ENCODE assay signal across 9 mouse cellular contexts in the genomic region with DNA sequence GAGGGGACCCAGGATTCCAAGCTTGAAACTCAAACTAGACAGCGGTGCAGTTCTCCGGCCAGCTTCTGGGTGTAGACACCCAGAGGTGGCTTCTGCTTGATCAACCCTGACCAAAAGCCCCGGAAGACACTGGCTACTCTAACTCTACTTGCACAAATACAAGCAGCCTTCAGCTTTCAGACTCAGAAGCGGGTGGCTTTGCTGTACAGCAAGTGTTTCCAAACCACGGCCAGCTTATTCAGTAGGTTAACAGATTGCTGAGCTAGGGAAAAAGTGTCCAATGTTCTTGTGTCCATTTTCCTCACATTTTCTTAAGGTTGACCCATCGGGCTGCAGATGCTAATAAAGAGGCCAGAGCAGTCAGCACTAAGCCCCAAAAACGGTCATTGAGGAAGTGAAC. TPM values are rescaled to one million over a fixed set of nuclear protein-coding genes. Genes with fewer than 3 reads are reported as not detected.
DNase-seq lines count a peak whose midpoint lies in the region; ATAC-seq and TF ChIP-seq lines count a peak whose summit lies in the region.
"Had no signal": no experiment of that assay in that cellular context is flagged by ENCODE, and none has a peak within 500 bp of the region (broad histone marks: within the 10 kb centered on the region; RNA-seq: fewer than 3 reads in every experiment).

No protein-coding gene starts in this region.

- no peak for ATAC-seq in lung, embryonic 14.5 days (ENCODE audit: insufficient read depth)
- no peak for ATAC-seq in forebrain, embryonic 11.5 days (replicated peaks; ENCODE audit: low FRiP score)
- ATAC-seq in intestine, postnatal 0 days, result no peak

- intact Hi-C loops in left cerebral cortex, postnatal 25 days (cut with DNase I), result no loop called here

- TF ChIP-seq CTCF in lung, embryonic 14.5 days (IDR thresholded peaks at IDR 0.05; ENCODE audit: low read depth), result no peak
- TF ChIP-seq CTCF in intestine, postnatal 0 days (IDR thresholded peaks at IDR 0.05; ENCODE audit: low read depth), result no peak
- no peak for TF ChIP-seq CTCF in olfactory bulb, adult 2 months (IDR thresholded peaks at IDR 0.05; ENCODE audit: insufficient read depth, low read depth, low read length)
- no peak for TF ChIP-seq CTCF in thymus, adult 2 months (IDR thresholded peaks at IDR 0.05; ENCODE audit: borderline replicate concordance, control insufficient read depth, extremely low read depth, insufficient read depth, low read length, poor library complexity)

- H3K9ac ChIP-seq in lung, embryonic 14.5 days, result peak overlapping the region; percentile 42; the same call in 1 of the 2 replicates
- H3K9ac ChIP-seq in forebrain, embryonic 11.5 days (ENCODE audit: low read length), result peak overlapping the region; percentile 54
- peak overlapping the region; percentile 22; the same call in 1 of the 2 replicates for H3K9ac ChIP-seq in intestine, postnatal 0 days (ENCODE audit: low read depth, low read length)

- 0 out of 2 replicates have a peak, but pooled peaks cover 6% of the 10 kb centered on the region for H3K4me1 ChIP-seq in lung, embryonic 14.5 days (ENCODE audit: insufficient read depth)
- H3K4me1 ChIP-seq in forebrain, embryonic 11.5 days (replicated peaks; ENCODE audit: control insufficient read depth, insufficient read depth, low read length), result peaks cover 23% of the 10 kb centered on the region
- H3K4me1 ChIP-seq in intestine, postnatal 0 days (replicated peaks; ENCODE audit: control insufficient read depth, insufficient read depth, low read length), result peaks cover 7% of the 10 kb centered on the region; the same call in 1 of the 2 replicates
- H3K4me1 ChIP-seq in olfactory bulb, adult 2 months (ENCODE audit: control insufficient read depth, insufficient read depth, low read length), result peaks cover 26% of the 10 kb centered on the region
- H3K4me1 ChIP-seq in thymus, adult 2 months (replicated peaks; ENCODE audit: control insufficient read depth, insufficient read depth, low read length), result 0 out of 2 replicates have a peak, but pooled peaks cover 5% of the 10 kb centered on the region

- no peaks in the 10 kb centered on the region for H3K36me3 ChIP-seq in lung, embryonic 14.5 days (ENCODE audit: insufficient read depth)
- no peaks in the 10 kb centered on the region for H3K36me3 ChIP-seq in forebrain, embryonic 11.5 days (ENCODE audit: control insufficient read depth, insufficient read depth, low read length)
- H3K36me3 ChIP-seq in intestine, postnatal 0 days (ENCODE audit: control insufficient read depth, insufficient read depth), result no peaks in the 10 kb centered on the region
- no peaks in the 10 kb centered on the region for H3K36me3 ChIP-seq in thymus, adult 2 months (ENCODE audit: control insufficient read depth, insufficient read depth, low read length)

- no peak for TF ChIP-seq POLR2A in olfactory bulb, adult 2 months (IDR thresholded peaks at IDR 0.05; ENCODE audit: insufficient read depth, low read depth, low read length)
- TF ChIP-seq POLR2A in thymus, adult 2 months (IDR thresholded peaks at IDR 0.05; ENCODE audit: control insufficient read depth, extremely low read depth, insufficient read depth, low read length, poor library complexity), result no peak

- 26% methylated on average over 7 of the region's 7 CpGs for WGBS in lung, embryonic 14.5 days
- WGBS in forebrain, embryonic 11.5 days, result 8% methylated on average over 7 of the region's 7 CpGs
- 41% methylated on average over 7 of the region's 7 CpGs for WGBS in intestine, postnatal 0 days
- WGBS in olfactory bulb, adult 2 months, result 40% methylated on average over 7 of the region's 7 CpGs
- 41% methylated on average over 7 of the region's 7 CpGs for WGBS in thymus, adult 2 months

- H3K4me3 ChIP-seq in lung, embryonic 14.5 days (ENCODE audit: low read depth, low read length), result peak overlapping the region; percentile 42
- H3K4me3 ChIP-seq in forebrain, embryonic 11.5 days (ENCODE audit: low read depth, low read length), result peak overlapping the region; percentile 31
- peak overlapping the region; percentile 38 for H3K4me3 ChIP-seq in intestine, postnatal 0 days (ENCODE audit: low read depth, low read length)
- H3K4me3 ChIP-seq in olfactory bulb, adult 2 months (ENCODE audit: insufficient read depth, low read depth, low read length), result peak overlapping the region; percentile 53
- H3K4me3 ChIP-seq in thymus, adult 2 months (ENCODE audit: control insufficient read depth, insufficient read depth, low read length), result no peak overlapping the region

- no peaks in the 10 kb centered on the region for H3K9me3 ChIP-seq in lung, embryonic 14.5 days (ENCODE audit: low read depth, low read length)
- H3K9me3 ChIP-seq in forebrain, embryonic 11.5 days (ENCODE audit: control insufficient read depth, low read length), result no peaks in the 10 kb centered on the region
- H3K9me3 ChIP-seq in intestine, postnatal 0 days (ENCODE audit: control insufficient read depth), result no peaks in the 10 kb centered on the region

- H3K27me3 ChIP-seq in lung, embryonic 14.5 days (ENCODE audit: insufficient read depth, low read length), result peaks cover 71% of the 10 kb centered on the region
- H3K27me3 ChIP-seq in forebrain, embryonic 11.5 days (ENCODE audit: control insufficient read depth, insufficient read depth, low read length), result peaks cover 54% of the 10 kb centered on the region
- H3K27me3 ChIP-seq in intestine, postnatal 0 days (replicated peaks; ENCODE audit: control insufficient read depth, insufficient read depth, low read length), result peaks cover 62% of the 10 kb centered on the region
- H3K27me3 ChIP-seq in thymus, adult 2 months (ENCODE audit: control insufficient read depth, insufficient read depth, low read length), result peaks cover 31% of the 10 kb centered on the region

- DNase-seq in lung, embryonic 14.5 days, result peak; percentile 5
- no peak for DNase-seq in lung, postnatal 25 days (ENCODE audit: low spot score)
- no peak for DNase-seq in forebrain, embryonic 11.5 days (ENCODE audit: low spot score)
- DNase-seq in thymus, adult 2 months, result no peak
- no peak for DNase-seq in frontal cortex, adult 2 months (ENCODE audit: extremely low spot score in 1 of 2, low spot score in 1 of 2)
- DNase-seq in left cerebral cortex, postnatal 25 days (ENCODE audit: low spot score in 2 of 2), result no peak
- DNase-seq: cerebellum, adult 18-20 months had no signal

- H3K27ac ChIP-seq in lung, embryonic 14.5 days (ENCODE audit: low read depth), result no peak overlapping the region
- H3K27ac ChIP-seq in forebrain, embryonic 11.5 days (ENCODE audit: low read depth, low read length), result peak overlapping the region; percentile 52
- no peak overlapping the region for H3K27ac ChIP-seq in intestine, postnatal 0 days (ENCODE audit: low read depth, low read length)
- no peak overlapping the region for H3K27ac ChIP-seq in olfactory bulb, adult 2 months (ENCODE audit: insufficient read depth, low read depth, low read length)
- no peak overlapping the region for H3K27ac ChIP-seq in thymus, adult 2 months (ENCODE audit: control insufficient read depth, insufficient read depth, low read length)

- H3K4me2 ChIP-seq in lung, embryonic 14.5 days, result peak overlapping the region; percentile 78
- peak overlapping the region; percentile 64 for H3K4me2 ChIP-seq in forebrain, embryonic 11.5 days (ENCODE audit: low read depth, low read length, severe bottlenecking)
- H3K4me2 ChIP-seq in intestine, postnatal 0 days (replicated peaks; ENCODE audit: low read depth), result peak overlapping the region; percentile 70

RNA-seq across cellular contexts. Expression of a gene that starts 9.6 kb away (rescaled TPM):
- polyA plus RNA-seq in lung, embryonic 14.5 days (2014; fragmentation: Nextera tagmentation; extraction: Ambion mirVana), result not detected in 2 replicates
- 2.4 and 2.6 TPM in 2 replicates for polyA plus RNA-seq in forebrain, embryonic 11.5 days (2014; fragmentation: Nextera tagmentation; extraction: Ambion mirVana)
- polyA plus RNA-seq in intestine, postnatal 0 days (2015; fragmentation: Nextera tagmentation; extraction: Ambion mirVana), result not detected in 2 replicates
- not detected in 2 replicates for polyA plus RNA-seq in olfactory bulb, adult 2 months (2012; ENCODE audit: insufficient read depth, insufficient read length, low replicate concordance, missing spikeins)
- 1.4 TPM in 2 replicates for polyA plus RNA-seq in thymus, adult 2 months (2012; rRNA removed)
- polyA plus RNA-seq in frontal cortex, adult 2 months (2012; rRNA removed), result 0.17 and 0.28 TPM in 2 replicates
- total RNA-seq in left cerebral cortex, postnatal 25 days (2021), result under 1 TPM in 1 of 2 experiments, not detected in 1; 0.23 TPM

RNA-seq across cellular contexts. Expression of a gene that starts 22.1 kb away (rescaled TPM):
- polyA plus RNA-seq in lung, embryonic 14.5 days (2014; fragmentation: Nextera tagmentation; extraction: Ambion mirVana), result 63.0 and 65.8 TPM in 2 replicates
- 75.6 and 78.0 TPM in 2 replicates for polyA plus RNA-seq in forebrain, embryonic 11.5 days (2014; fragmentation: Nextera tagmentation; extraction: Ambion mirVana)
- polyA plus RNA-seq in intestine, postnatal 0 days (2015; fragmentation: Nextera tagmentation; extraction: Ambion mirVana), result 12.3 and 13.0 TPM in 2 replicates
- not detected in 2 replicates for polyA plus RNA-seq in olfactory bulb, adult 2 months (2012; ENCODE audit: insufficient read depth, insufficient read length, low replicate concordance, missing spikeins)
- polyA plus RNA-seq in thymus, adult 2 months (2012; rRNA removed), result 39.7 and 40.6 TPM in 2 replicates
- 46.1 and 51.7 TPM in 2 replicates for polyA plus RNA-seq in frontal cortex, adult 2 months (2012; rRNA removed)
- total RNA-seq in left cerebral cortex, postnatal 25 days (2021), result 10 to 100 TPM; 32.8 to 35.3 TPM

RNA-seq across cellular contexts. Expression of a gene that starts 22.3 kb away (rescaled TPM):
- polyA plus RNA-seq in lung, embryonic 14.5 days (2014; fragmentation: Nextera tagmentation; extraction: Ambion mirVana), result 39.1 and 39.5 TPM in 2 replicates
- polyA plus RNA-seq in forebrain, embryonic 11.5 days (2014; fragmentation: Nextera tagmentation; extraction: Ambion mirVana), result 42.6 and 48.2 TPM in 2 replicates
- polyA plus RNA-seq in intestine, postnatal 0 days (2015; fragmentation: Nextera tagmentation; extraction: Ambion mirVana), result 16.0 and 17.6 TPM in 2 replicates
- polyA plus RNA-seq in olfactory bulb, adult 2 months (2012; ENCODE audit: insufficient read depth, insufficient read length, low replicate concordance, missing spikeins), result not detected in 2 replicates
- 123 and 143 TPM in 2 replicates for polyA plus RNA-seq in thymus, adult 2 months (2012; rRNA removed)
- polyA plus RNA-seq in frontal cortex, adult 2 months (2012; rRNA removed), result 67.6 and 71.5 TPM in 2 replicates
- 10 to 100 TPM; 26.5 to 27.5 TPM for total RNA-seq in left cerebral cortex, postnatal 25 days (2021)

RNA-seq across cellular contexts. Expression of a gene that starts 23.8 kb away (rescaled TPM):
- 0.46 TPM in 1 of 2 replicates, not detected in the other for polyA plus RNA-seq in lung, embryonic 14.5 days (2014; fragmentation: Nextera tagmentation; extraction: Ambion mirVana)
- polyA plus RNA-seq in forebrain, embryonic 11.5 days (2014; fragmentation: Nextera tagmentation; extraction: Ambion mirVana), result 7.2 and 7.9 TPM in 2 replicates
- 3.7 and 3.9 TPM in 2 replicates for polyA plus RNA-seq in intestine, postnatal 0 days (2015; fragmentation: Nextera tagmentation; extraction: Ambion mirVana)
- not detected in 2 replicates for polyA plus RNA-seq in olfactory bulb, adult 2 months (2012; ENCODE audit: insufficient read depth, insufficient read length, low replicate concordance, missing spikeins)
- 0.14 and 0.44 TPM in 2 replicates for polyA plus RNA-seq in thymus, adult 2 months (2012; rRNA removed)
- polyA plus RNA-seq in frontal cortex, adult 2 months (2012; rRNA removed), result 468 and 504 TPM in 2 replicates
- total RNA-seq in left cerebral cortex, postnatal 25 days (2021), result 100 to 1,000 TPM; 184 to 195 TPM

RNA-seq across cellular contexts. Expression of a gene that starts 34.7 kb away (rescaled TPM):
- 0.43 TPM in 1 of 2 replicates, not detected in the other for polyA plus RNA-seq in lung, embryonic 14.5 days (2014; fragmentation: Nextera tagmentation; extraction: Ambion mirVana)
- not detected in 2 replicates for polyA plus RNA-seq in forebrain, embryonic 11.5 days (2014; fragmentation: Nextera tagmentation; extraction: Ambion mirVana)
- 4,234 and 4,267 TPM in 2 replicates for polyA plus RNA-seq in intestine, postnatal 0 days (2015; fragmentation: Nextera tagmentation; extraction: Ambion mirVana)
- not detected in 2 replicates for polyA plus RNA-seq in olfactory bulb, adult 2 months (2012; ENCODE audit: insufficient read depth, insufficient read length, low replicate concordance, missing spikeins)
- polyA plus RNA-seq in thymus, adult 2 months (2012; rRNA removed), result 2.4 and 5.2 TPM in 2 replicates
- polyA plus RNA-seq in frontal cortex, adult 2 months (2012; rRNA removed), result 4.0 and 10.0 TPM in 2 replicates
- total RNA-seq in left cerebral cortex, postnatal 25 days (2021), result not detected

Comparison
In these comparisons a context has a peak if more than half of its experiments do, and no peak if none do; other contexts are left out.
1. RNA of a gene that starts 22.3 kb away (polyA plus RNA-seq): 123 to 143 TPM in thymus, adult 2 months, 67.6 to 71.5 TPM in frontal cortex, adult 2 months, 42.6 to 48.2 TPM in forebrain, embryonic 11.5 days, 39.1 to 39.5 TPM in lung, embryonic 14.5 days and 16.0 to 17.6 TPM in intestine, postnatal 0 days; not detected in olfactory bulb, adult 2 months; every median in the first group is over 10 times any median in the second.
2. Peak in every context shown above with its lines, with median percentiles within 50 percentile points of each other: H3K4me2 ChIP-seq and H3K9ac ChIP-seq.